Mouse (Mus musculus) hindbrain, embryonic 13.5 days (tissue): Measurements from ENCODE around the gene Bmp2k. TPM values are rescaled to one million over a fixed set of nuclear protein-coding genes. Genes with fewer than 3 reads are reported as not detected.

ENCODE experiments used
- ATAC-seq: fragments of 200-750 bp; cut with Nextera tagmentation; 2 replicates; pipeline ENCODE4 v1.8.0; 2017; ENCODE audit warnings: moderate TSS enrichment; ENCODE audit not compliant: low FRiP score
- H3K27ac ChIP-seq: fragments of 300-500 bp; sonication (generic); 2 replicates; pipeline ENCODE4 v1.5.1; 2015; ENCODE audit warnings: inconsistent platforms, mild to moderate bottlenecking, moderate library complexity
- H3K27me3 ChIP-seq: fragments of 300-500 bp; sonication (generic); 2 replicates; pipeline ENCODE4 v1.6.1; 2015; ENCODE audit warnings: mild to moderate bottlenecking, inconsistent platforms
- H3K36me3 ChIP-seq: fragments of 300-500 bp; sonication (generic); 2 replicates; pipeline ENCODE4 v1.6.1; 2015; ENCODE audit warnings: mild to moderate bottlenecking, inconsistent platforms
- H3K4me1 ChIP-seq: fragments of 300-500 bp; sonication (generic); replicated peaks from 2 replicates; pipeline ENCODE4 v1.6.1; 2015; ENCODE audit warnings: inconsistent platforms
- H3K4me2 ChIP-seq: fragments of 300-500 bp; sonication (generic); 2 replicates; pipeline ENCODE4 v1.6.1; 2015; ENCODE audit warnings: inconsistent platforms, mild to moderate bottlenecking, moderate library complexity
- H3K4me3 ChIP-seq: fragments of 300-500 bp; sonication (generic); 2 replicates; pipeline ENCODE4 v1.5.1; 2015; ENCODE audit warnings: mild to moderate bottlenecking, inconsistent platforms
- H3K9ac ChIP-seq: fragments of 300-500 bp; sonication (generic); 2 replicates; pipeline ENCODE4 v1.6.1; 2015; ENCODE audit warnings: mild to moderate bottlenecking, inconsistent platforms
- H3K9me3 ChIP-seq: fragments of 300-500 bp; sonication (generic); 2 replicates; pipeline ENCODE4 v1.6.1; 2016; ENCODE audit warnings: inconsistent platforms
- WGBS: fragments of 180-500 bp; shearing (Covaris S2); methylation state at CpG from one replicate; pipeline ENCODE4 v1.1.7; 2015; 5-methylcytosine and 5-hydroxymethylcytosine counted together
- polyA plus RNA-seq: library from polyadenylated mRNA; unstranded; fragments of >200 nt; fragmentation: Nextera tagmentation; extraction: Ambion mirVana; gene quantifications from 2 replicates; pipeline ENCODE4 v1.2.1, GENCODE M21; 2015

Gene Bmp2k
- polyA plus RNA-seq, 1 experiment from 2014 or later = 10.5 TPM

DNA sequence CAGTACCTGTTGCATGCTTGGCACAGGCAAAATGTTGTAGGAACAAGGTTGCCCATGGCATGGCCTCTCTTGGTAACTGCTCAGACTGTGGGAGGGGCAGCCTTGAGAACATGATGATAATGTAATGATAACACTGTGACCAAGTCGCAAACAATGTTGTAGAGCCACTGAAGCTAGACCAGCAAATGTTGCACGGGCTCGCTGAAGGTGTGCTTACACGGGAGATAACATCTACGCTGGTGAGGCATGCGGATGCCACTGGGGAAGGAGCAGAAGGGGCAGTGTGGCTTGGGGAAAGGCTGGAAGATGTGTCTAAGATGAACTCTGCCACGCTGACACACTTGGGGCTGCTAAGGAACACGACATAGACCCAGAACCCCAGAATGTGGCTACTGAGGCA is 102.5 kb downstream of the Bmp2k start:
- Histone ChIP-seq H3K4me3 (no peak overlapping the region), H3K36me3 (peaks cover 72% of the 10 kb centered on the region), H3K9me3 (no peaks in the 10 kb centered on the region), H3K9ac (no peak overlapping the region), H3K4me2 (no peak overlapping the region), H3K27ac (no peak overlapping the region), H3K27me3 (no peaks in the 10 kb centered on the region), H3K4me1 (no peaks in the 10 kb centered on the region)
- ATAC-seq = no peak
- WGBS = 94% methylated on average over 8 of the region's 8 CpGs

DNA sequence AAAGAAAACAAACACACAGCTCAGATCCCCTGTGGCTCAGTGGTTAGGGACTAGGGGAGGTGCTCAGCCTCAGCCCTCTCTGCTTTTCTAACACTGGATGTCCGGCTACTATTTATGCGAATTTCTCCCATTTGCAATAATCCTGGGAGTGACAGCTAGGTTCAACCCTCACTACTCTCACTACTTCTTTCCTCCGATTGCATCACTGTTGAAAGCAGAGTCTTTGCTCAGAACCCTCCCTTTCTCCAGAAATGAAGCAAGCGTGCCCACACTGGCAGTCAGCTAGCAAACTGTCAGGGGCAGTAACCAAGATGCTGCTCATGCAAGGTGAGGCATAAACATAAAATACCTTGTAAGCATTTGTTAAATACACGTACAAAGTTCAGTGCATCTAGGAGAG is 110.8 kb downstream of the Bmp2k start:
- no peak overlapping the region for H3K4me3 ChIP-seq
- H3K36me3 ChIP-seq = peaks cover 29% of the 10 kb centered on the region
- H3K27me3 ChIP-seq = no peaks in the 10 kb centered on the region
- 87% methylated on average over 5 of the region's 5 CpGs for WGBS
- H3K4me2 ChIP-seq = peak overlapping the region; percentile 10; the same call in 1 of the 2 replicates
- no peak overlapping the region; the same call in 1 of the 2 replicates for H3K9ac ChIP-seq
- no peak overlapping the region for H3K27ac ChIP-seq
- ATAC-seq = no peak
- peaks cover 33% of the 10 kb centered on the region for H3K4me1 ChIP-seq
- H3K9me3 ChIP-seq = no peaks in the 10 kb centered on the region

DNA sequence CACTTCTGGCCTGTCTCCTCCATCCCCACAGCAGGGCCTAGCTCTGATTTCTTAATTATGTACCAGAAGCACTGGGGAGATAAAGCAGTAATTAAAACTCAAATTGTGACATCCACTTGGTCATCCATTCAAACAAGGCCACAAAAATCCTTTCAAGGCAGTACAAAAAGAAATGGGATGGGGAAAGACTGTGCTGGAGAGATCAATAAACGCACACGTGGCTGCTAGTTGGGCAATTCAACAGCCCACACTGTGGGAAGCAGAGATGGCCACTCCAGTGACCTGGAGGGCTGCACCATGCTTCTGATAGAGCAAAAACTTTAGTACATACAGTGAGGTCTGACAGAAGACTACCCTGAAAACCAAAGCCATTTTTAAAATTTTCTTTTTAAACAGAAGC is 112.6 kb downstream of the Bmp2k start:
- peaks cover 33% of the 10 kb centered on the region for H3K4me1 ChIP-seq

DNA sequence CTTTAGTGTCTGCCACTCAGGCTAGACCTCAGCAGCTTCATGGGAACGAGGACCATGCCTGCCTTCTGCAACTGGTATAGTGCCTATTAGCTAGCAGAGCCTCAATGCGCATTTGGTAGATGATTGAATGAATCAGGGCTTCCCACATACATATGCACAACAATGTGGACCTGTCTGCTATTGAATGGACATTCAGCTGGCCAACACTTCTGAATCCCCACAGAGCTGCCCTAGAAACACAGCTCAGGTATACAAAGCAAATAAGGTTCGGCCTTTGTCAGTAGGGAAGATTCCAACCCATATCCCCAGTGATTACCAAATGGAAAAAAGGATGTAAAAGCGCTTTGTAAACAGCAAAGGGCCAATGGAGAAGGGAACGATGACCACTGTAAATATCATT is 113.2 kb downstream of the Bmp2k start:
- Histone ChIP-seq H3K4me3 (peak overlapping the region; percentile 74), H3K27ac (peak overlapping the region; percentile 88), H3K9me3 (no peaks in the 10 kb centered on the region), H3K4me1 (peaks cover 33% of the 10 kb centered on the region), H3K27me3 (no peaks in the 10 kb centered on the region), H3K36me3 (peaks cover 18% of the 10 kb centered on the region), H3K9ac (peak overlapping the region; percentile 89), H3K4me2 (peak overlapping the region; percentile 67)
- WGBS = 5% methylated on average over 5 of the region's 5 CpGs
- ATAC-seq = peak; percentile 0; the same call in 1 of the 2 replicates

More for the DNA sequence above, 112.6 kb downstream of the Bmp2k start:
- H3K9ac ChIP-seq = peak overlapping the region; percentile 89
- WGBS = 36% methylated on average over 2 of the region's 2 CpGs
- H3K9me3 ChIP-seq = no peaks in the 10 kb centered on the region
- H3K27ac ChIP-seq = no peak overlapping the region
- peaks cover 22% of the 10 kb centered on the region for H3K36me3 ChIP-seq
- H3K4me3 ChIP-seq = peak overlapping the region; percentile 74
- ATAC-seq = no peak
- no peaks in the 10 kb centered on the region for H3K27me3 ChIP-seq
- H3K4me2 ChIP-seq = peak overlapping the region; percentile 67

DNA sequence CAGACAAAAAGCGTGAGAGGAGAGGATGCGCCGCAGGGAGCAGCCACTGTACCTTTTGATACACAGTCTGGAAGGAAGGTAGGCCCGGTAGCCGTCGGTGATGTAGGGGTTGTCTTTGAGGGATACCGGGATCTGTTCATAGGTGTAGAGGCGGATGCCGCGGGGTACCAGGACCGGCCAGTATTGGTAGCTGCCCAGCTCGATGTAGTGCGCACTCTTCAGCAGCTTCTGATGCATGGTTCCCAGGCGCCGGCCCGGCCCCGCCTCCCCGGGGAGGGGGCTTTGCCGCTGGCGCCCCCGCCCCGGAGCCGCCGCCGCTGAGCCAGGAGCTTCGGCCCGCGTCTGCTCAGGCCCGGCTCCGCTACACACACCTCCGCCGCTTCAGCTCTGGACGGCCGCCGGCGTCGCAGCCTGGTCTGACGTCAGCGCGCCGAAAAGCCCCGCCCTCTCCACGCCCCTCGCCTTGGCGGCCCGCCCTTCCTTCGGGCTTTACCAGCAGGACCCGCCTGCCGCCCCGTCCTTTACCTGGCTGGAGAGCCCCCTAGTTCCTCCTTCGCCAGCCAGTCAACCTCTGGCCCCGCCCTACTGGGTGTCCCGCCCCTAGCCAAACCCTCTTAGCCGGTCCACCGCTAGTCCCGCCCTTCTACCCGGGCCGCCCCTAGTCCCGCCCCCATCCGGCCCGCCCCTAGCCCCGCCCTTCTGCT is 113.9 kb downstream of the Bmp2k start, which contains the start of gene Paqr3:
Paqr3 (minus strand) TSS at position 390 of the 704 bp plus-strand sequence.
- ATAC-seq = peak; percentile 98
- Histone ChIP-seq H3K27me3 (no peaks in the 10 kb centered on the region), H3K9ac (peak within 1 kb of the TSS; percentile 89), H3K4me2 (peak within 1 kb of the TSS; percentile 67), H3K9me3 (no peaks in the 10 kb centered on the region), H3K36me3 (peaks cover 11% of the 10 kb centered on the region), H3K27ac (peak within 1 kb of the TSS; percentile 88), H3K4me3 (peak within 1 kb of the TSS; percentile 74), H3K4me1 (peaks cover 33% of the 10 kb centered on the region)
- WGBS = under 1% methylated on average over 58 of the region's 62 CpGs

DNA sequence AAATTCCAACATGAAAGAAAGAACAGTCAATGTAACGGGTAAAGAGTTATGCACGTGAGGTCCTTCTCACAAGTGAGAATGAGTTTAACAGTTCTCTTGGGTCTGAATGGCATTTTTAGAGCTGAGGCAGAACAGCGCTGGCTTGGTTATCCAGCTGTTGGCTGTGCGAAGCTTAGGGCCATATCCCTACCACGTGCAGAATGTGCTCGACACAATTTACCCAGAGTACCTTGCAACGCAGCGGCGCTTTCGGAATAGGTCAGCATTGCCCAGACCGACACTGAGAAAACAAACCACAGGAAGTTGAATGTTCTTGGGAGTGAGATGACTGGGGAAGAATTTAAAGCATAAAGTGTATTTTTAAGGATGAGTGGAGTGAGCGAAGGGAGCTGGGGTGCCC is 127.5 kb downstream of the Bmp2k start:
- Histone ChIP-seq H3K4me3 (no peak overlapping the region), H3K27me3 (peaks cover 15% of the 10 kb centered on the region), H3K9ac (no peak overlapping the region), H3K27ac (no peak overlapping the region), H3K9me3 (no peaks in the 10 kb centered on the region), H3K4me1 (no peaks in the 10 kb centered on the region), H3K36me3 (no peaks in the 10 kb centered on the region), H3K4me2 (no peak overlapping the region)
- 90% methylated on average over 12 of the region's 12 CpGs for WGBS
- no peak for ATAC-seq

DNA sequence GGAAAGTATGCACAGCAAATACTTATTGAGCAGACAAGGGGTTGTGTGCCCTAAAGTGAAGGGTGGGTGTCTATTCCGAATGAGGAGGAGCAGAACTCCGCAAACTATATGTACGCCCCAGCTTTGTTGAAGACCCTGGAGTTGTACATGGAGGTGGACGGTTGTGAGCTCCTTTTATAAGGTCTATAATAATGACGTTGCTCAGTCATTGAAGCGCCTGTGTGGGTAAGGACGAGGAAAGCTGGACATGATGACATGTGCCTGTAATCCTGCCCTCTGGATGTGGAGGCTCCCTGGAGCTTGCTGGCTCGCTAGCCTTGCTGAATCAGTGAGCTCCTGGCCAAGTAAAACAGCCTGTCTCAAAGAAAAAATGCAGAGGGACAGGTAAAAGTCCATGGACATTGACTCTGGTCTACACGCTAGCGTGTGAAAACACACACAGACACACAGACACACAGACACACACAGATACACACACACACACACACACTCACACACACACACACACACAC is 128.0 kb downstream of the Bmp2k start:
- Histone ChIP-seq H3K9ac (no peak overlapping the region), H3K4me2 (no peak overlapping the region), H3K4me3 (no peak overlapping the region), H3K4me1 (no peaks in the 10 kb centered on the region), H3K27ac (no peak overlapping the region), H3K36me3 (no peaks in the 10 kb centered on the region), H3K27me3 (peaks cover 17% of the 10 kb centered on the region), H3K9me3 (no peaks in the 10 kb centered on the region)
- WGBS = 72% methylated on average over 10 of the region's 10 CpGs
- 0 out of 2 replicates have a peak, but pooled peaks have one; percentile 28 for ATAC-seq

DNA sequence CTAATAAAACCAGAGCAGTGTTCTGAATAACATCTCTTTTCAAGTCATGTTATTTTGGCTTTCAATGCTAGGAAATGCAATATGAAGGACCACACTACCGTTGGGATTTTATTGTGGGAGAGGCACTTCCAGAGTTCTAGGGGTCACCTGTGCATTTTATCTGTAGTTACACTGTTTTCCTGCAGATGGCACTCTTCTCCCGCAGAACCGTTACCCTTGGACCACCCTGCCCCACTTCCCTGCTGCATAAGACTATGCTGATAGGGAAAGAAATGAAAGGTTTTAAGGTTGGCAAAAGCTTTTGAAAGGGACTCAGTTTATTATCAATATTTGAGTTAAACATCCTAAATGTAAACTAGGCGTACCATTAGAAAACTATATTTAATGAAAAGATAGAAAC is 128.5 kb downstream of the Bmp2k start:
- no peaks in the 10 kb centered on the region for H3K9me3 ChIP-seq
- H3K4me2 ChIP-seq = no peak overlapping the region
- peaks cover 17% of the 10 kb centered on the region for H3K27me3 ChIP-seq
- H3K4me1 ChIP-seq = no peaks in the 10 kb centered on the region
- ATAC-seq = peak; percentile 74
- H3K27ac ChIP-seq = no peak overlapping the region
- 21% methylated on average over 4 of the region's 4 CpGs for WGBS
- H3K36me3 ChIP-seq = no peaks in the 10 kb centered on the region
- no peak overlapping the region for H3K9ac ChIP-seq
- H3K4me3 ChIP-seq = no peak overlapping the region

DNA sequence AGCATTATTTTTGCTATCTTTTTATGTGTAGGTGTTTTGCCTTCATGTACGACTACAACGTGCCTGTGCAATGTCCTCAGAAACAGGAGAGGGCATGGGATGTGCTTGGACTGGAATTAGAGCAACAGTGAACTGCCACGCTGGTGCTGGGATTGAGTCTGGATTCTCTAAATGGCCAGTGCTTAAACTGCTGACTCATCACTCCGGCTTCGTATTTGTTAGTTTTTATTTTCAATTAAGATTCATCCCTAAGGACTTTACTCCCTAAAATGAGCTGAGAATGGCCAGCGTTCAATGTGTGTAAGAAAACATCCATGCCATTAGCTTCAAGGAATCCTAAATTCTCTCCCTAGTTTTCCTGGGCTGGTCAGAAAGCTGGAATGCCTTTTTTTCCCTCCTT is 129.8 kb downstream of the Bmp2k start:
- H3K27ac ChIP-seq = no peak overlapping the region
- H3K9me3 ChIP-seq = no peaks in the 10 kb centered on the region
- WGBS = 78% methylated on average over 6 of the region's 6 CpGs
- no peak for ATAC-seq
- H3K9ac ChIP-seq = no peak overlapping the region
- H3K36me3 ChIP-seq = no peaks in the 10 kb centered on the region
- no peak overlapping the region for H3K4me2 ChIP-seq
- peaks cover 17% of the 10 kb centered on the region for H3K27me3 ChIP-seq
- no peak overlapping the region for H3K4me3 ChIP-seq
- H3K4me1 ChIP-seq = no peaks in the 10 kb centered on the region

DNA sequence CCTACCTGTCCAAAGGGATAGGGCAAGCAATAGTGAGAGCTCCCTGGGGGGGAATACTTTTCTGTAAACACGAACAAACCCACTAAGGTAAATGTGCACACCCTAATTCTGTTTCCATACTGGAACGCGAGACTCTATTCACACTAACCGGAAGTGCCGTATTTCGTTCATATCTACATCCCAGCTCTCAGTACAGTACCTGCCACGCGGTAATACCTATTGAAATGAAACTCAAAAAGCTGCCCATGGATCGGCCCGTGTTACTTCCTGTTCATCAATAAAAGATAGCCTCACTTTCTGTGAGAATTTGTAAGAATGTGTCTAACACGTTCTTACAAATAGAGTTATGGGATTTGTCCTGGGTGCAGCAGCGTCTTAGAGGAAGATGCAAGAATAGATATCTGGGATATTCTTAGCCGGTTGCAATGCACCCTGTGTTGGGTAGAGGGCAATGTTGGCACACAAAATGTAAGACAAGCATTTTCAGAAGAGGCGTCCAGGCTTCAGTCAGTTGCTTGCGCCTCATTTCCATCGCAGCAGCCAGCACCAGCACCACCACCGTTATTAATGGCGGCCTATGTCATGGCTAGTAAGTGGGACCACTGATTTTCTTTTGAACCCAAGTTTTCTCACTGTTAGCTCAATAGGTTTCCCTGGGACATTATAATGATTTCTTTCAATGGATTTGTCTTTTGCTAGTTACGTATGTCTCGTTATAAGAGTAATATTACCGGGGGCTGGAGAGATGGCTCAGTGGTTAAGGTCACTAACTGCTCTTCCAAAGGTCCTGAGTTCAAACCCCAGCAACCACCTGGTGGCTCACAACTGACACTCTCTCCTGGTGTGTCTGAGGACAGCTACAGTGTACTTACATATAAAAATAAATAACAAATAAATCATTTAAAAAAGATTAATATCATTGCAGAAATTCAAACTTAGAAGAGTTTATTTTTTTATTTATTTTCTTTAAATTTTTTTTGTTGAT is 131.0 kb downstream of the Bmp2k start:
- WGBS = 50% methylated on average over 21 of the region's 21 CpGs
- peak; percentile 81 for ATAC-seq
- no peaks in the 10 kb centered on the region for H3K9me3 ChIP-seq

DNA sequence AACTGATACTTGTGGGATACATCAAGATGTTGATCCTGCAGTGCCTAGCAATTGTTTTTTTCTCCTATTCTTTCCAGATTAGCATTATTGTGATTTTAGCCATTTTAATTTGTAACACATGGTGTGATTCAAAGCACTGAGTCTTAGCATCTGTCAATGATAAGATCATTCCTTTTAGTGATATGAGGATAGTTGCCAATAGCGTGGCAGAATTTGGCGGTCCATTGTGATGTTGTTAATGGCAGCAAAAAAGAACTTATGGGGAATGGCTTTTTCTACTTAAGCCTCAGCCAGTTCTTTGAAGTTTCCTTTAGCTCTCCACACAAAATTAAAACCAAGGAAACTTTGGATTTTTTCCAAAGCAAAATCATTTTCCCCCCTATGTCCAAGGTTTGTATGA is 132.1 kb downstream of the Bmp2k start:
- H3K4me3 ChIP-seq = no peak overlapping the region
- H3K36me3 ChIP-seq = no peaks in the 10 kb centered on the region
- H3K4me2 ChIP-seq = no peak overlapping the region
- H3K27me3 ChIP-seq = peaks cover 17% of the 10 kb centered on the region
- H3K4me1 ChIP-seq = no peaks in the 10 kb centered on the region
- 94% methylated on average over 2 of the region's 2 CpGs for WGBS
- H3K27ac ChIP-seq = no peak overlapping the region
- no peaks in the 10 kb centered on the region for H3K9me3 ChIP-seq
- ATAC-seq = no peak
- no peak overlapping the region for H3K9ac ChIP-seq

More for the DNA sequence above, 131.0 kb downstream of the Bmp2k start:
- Histone ChIP-seq H3K9ac (no peak overlapping the region), H3K27me3 (peaks cover 17% of the 10 kb centered on the region), H3K4me2 (no peak overlapping the region), H3K4me1 (no peaks in the 10 kb centered on the region), H3K27ac (no peak overlapping the region), H3K36me3 (no peaks in the 10 kb centered on the region), H3K4me3 (no peak overlapping the region)

DNA sequence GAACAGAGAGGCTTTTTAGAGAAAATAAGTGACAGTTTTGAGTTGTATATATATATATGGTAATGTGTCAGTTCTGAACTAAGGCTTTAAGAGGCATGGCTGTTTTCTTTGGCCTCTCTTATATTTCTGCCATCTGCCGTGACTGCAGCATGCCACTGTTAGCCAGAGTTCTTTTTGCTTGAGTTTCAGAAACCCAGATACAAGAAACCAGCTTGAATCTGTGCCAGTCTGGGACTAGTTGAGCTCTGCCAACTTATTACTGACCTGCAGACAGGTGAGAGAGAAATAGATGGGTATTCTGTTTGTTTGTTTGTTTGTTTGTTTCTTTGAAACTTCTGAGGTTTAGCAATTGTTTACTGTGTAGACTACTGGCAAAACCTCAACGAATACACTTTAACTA is 137.8 kb downstream of the Bmp2k start:
- H3K4me2 ChIP-seq = no peak overlapping the region
- ATAC-seq = no peak
- no peaks in the 10 kb centered on the region for H3K9me3 ChIP-seq
- WGBS = 87% methylated on average over 2 of the region's 2 CpGs
- no peaks in the 10 kb centered on the region for H3K36me3 ChIP-seq
- H3K4me3 ChIP-seq = no peak overlapping the region
- H3K4me1 ChIP-seq = no peaks in the 10 kb centered on the region
- no peak overlapping the region for H3K27ac ChIP-seq
- H3K9ac ChIP-seq = no peak overlapping the region
- no peaks in the 10 kb centered on the region for H3K27me3 ChIP-seq
